Mouse (Mus musculus) liver, embryonic 14.5 days (tissue): ENCODE measurements around the gene AI593442. TPM values are rescaled to one million over a fixed set of nuclear protein-coding genes. Genes with fewer than 3 reads are reported as not detected.

ENCODE experiments used
- ATAC-seq: fragments of 200-750 bp; cut with Nextera tagmentation; 2 replicates; pipeline ENCODE4 v1.8.0; 2017; ENCODE audit warnings: moderate number of reproducible peaks, mild to moderate bottlenecking, moderate library complexity; ENCODE audit not compliant: insufficient read depth
- DNase-seq, 3 experiments: peaks; one replicate each; pipeline ENCODE4 v3.0.0-alpha.2; 2012 to 2013; ENCODE audit warnings: low read depth in 3 of 3, low spot score in 3 of 3
- H3K27ac ChIP-seq: fragments of 300-500 bp; sonication (generic); 2 replicates; pipeline ENCODE4 v1.5.1; 2014; ENCODE audit warnings: moderate library complexity, mild to moderate bottlenecking, control low read depth, inconsistent platforms
- H3K27me3 ChIP-seq: fragments of 300-500 bp; sonication (generic); 2 replicates; pipeline ENCODE4 v1.6.1; 2014; ENCODE audit warnings: mild to moderate bottlenecking, low read length, moderate library complexity; ENCODE audit not compliant: control insufficient read depth, insufficient read depth
- H3K36me3 ChIP-seq: fragments of 300-500 bp; sonication (generic); replicated peaks from 2 replicates; pipeline ENCODE4 v1.6.1; 2014; ENCODE audit warnings: low read depth; ENCODE audit not compliant: control insufficient read depth, insufficient read depth
- H3K4me1 ChIP-seq, 2 experiments: fragments of 200-500 bp in 1 of 2; fragments of 300-500 bp in 1 of 2; sonication (generic) in 1 of 2; replicated peaks; 2 replicates each; pipeline ENCODE4 v1.6.1; 2012 to 2014; ENCODE audit warnings: antibody characterized with exemption in 1 of 2, inconsistent platforms in 1 of 2, low read length in 1 of 2; ENCODE audit not compliant: control insufficient read depth in 2 of 2, insufficient read depth in 2 of 2
- H3K4me2 ChIP-seq: fragments of 300-500 bp; sonication (generic); 2 replicates; pipeline ENCODE4 v1.6.1; 2014; ENCODE audit warnings: low read depth, mild to moderate bottlenecking, control low read depth, moderate library complexity
- H3K4me3 ChIP-seq, 2 experiments: fragments of 200-500 bp in 1 of 2; fragments of 300-500 bp in 1 of 2; sonication (generic) in 1 of 2; 2 replicates each; pipeline ENCODE4 v1.5.1; 2012 to 2014; ENCODE audit warnings: low read depth in 2 of 2, low read length in 2 of 2, mild to moderate bottlenecking in 2 of 2, control low read depth in 1 of 2, inconsistent platforms in 1 of 2, moderate library complexity in 1 of 2; ENCODE audit not compliant: insufficient read depth in 1 of 2
- H3K9ac ChIP-seq: fragments of 300-500 bp; sonication (generic); replicated peaks from 2 replicates; pipeline ENCODE4 v1.6.1; 2014; ENCODE audit warnings: mild to moderate bottlenecking, control low read depth, moderate library complexity
- H3K9me3 ChIP-seq: fragments of 300-500 bp; sonication (generic); 2 replicates; pipeline ENCODE4 v1.6.1; 2016; ENCODE audit warnings: low read length, mixed read lengths; ENCODE audit not compliant: control insufficient read depth
- CTCF ChIP-seq: IDR thresholded peaks from 2 replicates; pipeline ENCODE4 v1.5.1; 2016; ENCODE audit warnings: antibody characterized with exemption, low read depth, control low read depth
- EP300 ChIP-seq: IDR thresholded peaks from 2 replicates; pipeline ENCODE4 v1.6.1; 2016; ENCODE audit warnings: antibody characterized with exemption, low read depth
- WGBS: fragments of 180-500 bp; shearing (Covaris S2); extraction: QIAGEN DNeasy Blood & Tissue Kit; methylation state at CpG from one replicate; pipeline ENCODE4 v1.1.7; 2014; ENCODE audit not compliant: insufficient replicate concordance; 5-methylcytosine and 5-hydroxymethylcytosine counted together
- polyA plus RNA-seq, 2 experiments: library from polyadenylated mRNA; depleted of rRNA in 1 of 2; stranded (reverse) in 1 of 2; unstranded in 1 of 2; fragments of >200 nt; fragmentation: Nextera tagmentation in 1 of 2; extraction: Ambion mirVana in 1 of 2; gene quantifications; 2 replicates each; pipeline versions ENCODE4 v1.2.1 to v1.2.3; 2012 to 2014

Gene AI593442
- polyA plus RNA-seq, 2 experiments: 0.01 TPM; not detected in 1

- Histone ChIP-seq H3K9me3 (no peaks in the 10 kb centered on the region), H3K27ac (no peak overlapping the region), H3K4me3 (no peak overlapping the region), H3K4me1 (no peaks in the 10 kb centered on the region), H3K9ac (no peak overlapping the region), H3K27me3 (peaks cover 33% of the 10 kb centered on the region), H3K4me2 (no peak overlapping the region), H3K36me3 (no peaks in the 10 kb centered on the region)
- WGBS: 1% methylated on average over 10 of the region's 10 CpGs
- ATAC-seq (no peak), DNase-seq (no peak)
- TF ChIP-seq CTCF: no peak
Observed at GRCm38 (mm10) chr9:52678839-52679215, 753 bp downstream of the AI593442 start.

GRCm38 (mm10) chr9:52678179-52678838 is 1.3 kb downstream of the AI593442 start:
- no peak overlapping the region for H3K27ac ChIP-seq
- DNase-seq: no peak
- no peak overlapping the region for H3K9ac ChIP-seq
- no peak overlapping the region for H3K4me2 ChIP-seq
- no peaks in the 10 kb centered on the region for H3K4me1 ChIP-seq
- TF ChIP-seq CTCF (no peak), EP300 (no peak)
- ATAC-seq: no peak
- H3K9me3 ChIP-seq: no peaks in the 10 kb centered on the region
- H3K27me3 ChIP-seq: peaks cover 33% of the 10 kb centered on the region
- no peaks in the 10 kb centered on the region for H3K36me3 ChIP-seq
- WGBS: 2% methylated on average over 28 of the region's 28 CpGs
- no peak overlapping the region for H3K4me3 ChIP-seq

GRCm38 (mm10) chr9:52676587-52676986 is 3.0 kb downstream of the AI593442 start:
- no peak for TF ChIP-seq EP300
- no peak for TF ChIP-seq CTCF
- peak in 1 of 3 experiments; percentile 1 for DNase-seq
- no peaks in the 10 kb centered on the region for H3K36me3 ChIP-seq

GRCm38 (mm10) chr9:52675937-52676336 is 3.6 kb downstream of the AI593442 start:
- ATAC-seq (no peak), DNase-seq (no peak)
- Histone ChIP-seq H3K4me1 (no peaks in the 10 kb centered on the region), H3K4me2 (no peak overlapping the region), H3K4me3 (no peak overlapping the region), H3K36me3 (no peaks in the 10 kb centered on the region), H3K9ac (no peak overlapping the region), H3K9me3 (no peaks in the 10 kb centered on the region), H3K27me3 (peaks cover 33% of the 10 kb centered on the region), H3K27ac (no peak overlapping the region)
- no peak for TF ChIP-seq EP300
- no peak for TF ChIP-seq CTCF
- 43% methylated on average over 3 of the region's 3 CpGs for WGBS

More at GRCm38 (mm10) chr9:52676587-52676986, 3.0 kb downstream of the AI593442 start:
- ATAC-seq: no peak
- Histone ChIP-seq H3K9me3 (no peaks in the 10 kb centered on the region), H3K9ac (no peak overlapping the region), H3K4me2 (no peak overlapping the region), H3K27me3 (peaks cover 33% of the 10 kb centered on the region), H3K4me3 (no peak overlapping the region), H3K4me1 (no peaks in the 10 kb centered on the region), H3K27ac (no peak overlapping the region)
- 13% methylated on average over 4 of the region's 4 CpGs for WGBS

- Histone ChIP-seq H3K36me3 (no peaks in the 10 kb centered on the region), H3K9me3 (no peaks in the 10 kb centered on the region), H3K27ac (no peak overlapping the region), H3K4me1 (no peaks in the 10 kb centered on the region), H3K27me3 (no peaks in the 10 kb centered on the region), H3K9ac (no peak overlapping the region), H3K4me3 (no peak overlapping the region), H3K4me2 (no peak overlapping the region)
- no peak for DNase-seq
- 45% methylated on average over 3 of the region's 3 CpGs for WGBS
- TF ChIP-seq CTCF (no peak), EP300 (no peak)
- ATAC-seq: no peak
Observed at GRCm38 (mm10) chr9:52661422-52661821, 18.2 kb downstream of the AI593442 start.
